Mouse (Mus musculus) forebrain, embryonic 15.5 days (tissue): ENCODE results near the gene Phyhd1. TPM values are rescaled to one million over a fixed set of nuclear protein-coding genes. Genes with fewer than 3 reads are reported as not detected.

Experiments used
- ATAC-seq: fragments of 200-750 bp; cut with Nextera tagmentation; replicated peaks from 2 replicates; pipeline ENCODE4 v1.8.0; 2017; ENCODE audit warnings: mild to moderate bottlenecking, moderate TSS enrichment, moderate library complexity
- H3K27ac ChIP-seq: fragments of 300-500 bp; sonication (generic); replicated peaks from 2 replicates; pipeline ENCODE4 v1.5.1; 2015; ENCODE audit warnings: mild to moderate bottlenecking, inconsistent platforms
- H3K27me3 ChIP-seq: fragments of 300-500 bp; sonication (generic); 2 replicates; pipeline ENCODE4 v1.6.1; 2015; ENCODE audit warnings: inconsistent platforms
- H3K36me3 ChIP-seq: fragments of 300-500 bp; sonication (generic); 2 replicates; pipeline ENCODE4 v1.6.1; 2015; ENCODE audit warnings: mild to moderate bottlenecking, inconsistent platforms
- H3K4me1 ChIP-seq: fragments of 300-500 bp; sonication (generic); 2 replicates; pipeline ENCODE4 v1.6.1; 2015; ENCODE audit warnings: inconsistent platforms
- H3K4me2 ChIP-seq: fragments of 300-500 bp; sonication (generic); replicated peaks from 2 replicates; pipeline ENCODE4 v1.6.1; 2015; ENCODE audit warnings: mild to moderate bottlenecking, inconsistent platforms
- H3K4me3 ChIP-seq: fragments of 300-500 bp; sonication (generic); 2 replicates; pipeline ENCODE4 v1.5.1; 2015; ENCODE audit warnings: mild to moderate bottlenecking, inconsistent platforms
- H3K9ac ChIP-seq: fragments of 300-500 bp; sonication (generic); replicated peaks from 2 replicates; pipeline ENCODE4 v1.6.1; 2015; ENCODE audit warnings: mild to moderate bottlenecking, inconsistent platforms
- H3K9me3 ChIP-seq: fragments of 300-500 bp; sonication (generic); 2 replicates; pipeline ENCODE4 v1.6.1; 2016; ENCODE audit warnings: inconsistent platforms
- WGBS: fragments of 180-500 bp; shearing (Covaris S2); methylation state at CpG from one replicate; pipeline ENCODE4 v1.1.7; 2015; ENCODE audit warnings: mixed read lengths; 5-methylcytosine and 5-hydroxymethylcytosine counted together
- polyA plus RNA-seq: library from polyadenylated mRNA; unstranded; fragments of >200 nt; fragmentation: Nextera tagmentation; extraction: Ambion mirVana; gene quantifications from 2 replicates; pipeline ENCODE4 v1.2.1, GENCODE M21; 2015

The Phyhd1 gene
- polyA plus RNA-seq, 1 experiment from 2014 or later: 8.5 TPM

DNA sequence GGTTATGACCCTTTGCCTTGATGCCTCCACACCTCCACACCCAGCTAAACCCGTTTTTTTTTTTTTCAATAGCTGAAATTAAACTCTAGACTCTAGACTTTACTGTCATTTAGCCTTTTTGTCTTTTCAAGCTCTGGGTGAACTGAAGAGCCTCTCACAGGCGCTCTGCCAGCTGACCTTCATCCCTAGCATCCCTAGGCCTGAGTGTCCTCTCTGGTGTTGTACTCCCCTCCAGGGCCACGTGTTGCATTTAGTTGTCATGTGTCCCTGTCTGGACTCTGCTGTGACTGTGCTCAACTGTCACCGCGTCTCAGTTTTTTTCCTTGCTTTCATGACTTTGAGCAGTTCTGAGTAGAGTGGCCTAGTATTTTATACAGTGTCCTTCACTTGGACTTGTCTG lies 34.0 kb downstream of the Phyhd1 start:
- Histone ChIP-seq H3K4me2 (no peak overlapping the region), H3K4me1 (no peaks in the 10 kb centered on the region), H3K4me3 (no peak overlapping the region), H3K9ac (no peak overlapping the region), H3K27ac (no peak overlapping the region), H3K27me3 (no peaks in the 10 kb centered on the region), H3K9me3 (no peaks in the 10 kb centered on the region), H3K36me3 (peaks cover 78% of the 10 kb centered on the region)
- WGBS: 91% methylated on average over 5 of the region's 5 CpGs
- ATAC-seq: no peak

DNA sequence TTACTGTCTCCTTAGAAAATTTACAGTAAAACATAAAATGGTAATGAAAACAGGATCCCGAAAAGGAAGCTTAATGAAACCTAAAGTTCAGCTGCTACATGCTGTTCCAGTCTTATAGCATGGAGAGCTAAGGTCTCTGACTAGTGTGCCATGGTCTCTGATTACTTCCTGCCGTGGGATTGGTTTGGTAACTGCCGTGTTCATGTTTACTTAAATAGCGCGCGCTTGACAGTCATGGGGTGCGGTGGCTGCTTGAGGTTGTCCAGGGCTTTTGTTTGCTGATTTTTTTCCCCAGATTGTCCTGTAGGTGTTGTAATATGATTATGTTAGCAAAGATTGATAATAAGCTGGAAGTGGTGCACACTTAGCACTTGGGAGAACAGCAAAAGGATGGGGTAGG lies 40.1 kb downstream of the Phyhd1 start:
- ATAC-seq: no peak
- Histone ChIP-seq H3K4me1 (no peaks in the 10 kb centered on the region), H3K4me3 (no peak overlapping the region), H3K4me2 (no peak overlapping the region), H3K9ac (no peak overlapping the region), H3K36me3 (peaks cover 94% of the 10 kb centered on the region), H3K27me3 (no peaks in the 10 kb centered on the region), H3K9me3 (no peaks in the 10 kb centered on the region), H3K27ac (no peak overlapping the region)
- WGBS: 97% methylated on average over 7 of the region's 7 CpGs

GRCm38 (mm10) chr2:30309351-30309750 lies 43.3 kb downstream of the Phyhd1 start:
- H3K9ac ChIP-seq: no peak overlapping the region
- no peaks in the 10 kb centered on the region for H3K9me3 ChIP-seq
- 91% methylated on average over 3 of the region's 3 CpGs for WGBS
- no peak overlapping the region for H3K4me2 ChIP-seq
- no peak for ATAC-seq
- H3K4me3 ChIP-seq: no peak overlapping the region
- peaks cover 94% of the 10 kb centered on the region for H3K36me3 ChIP-seq
- no peaks in the 10 kb centered on the region for H3K4me1 ChIP-seq
- no peaks in the 10 kb centered on the region for H3K27me3 ChIP-seq
- no peak overlapping the region for H3K27ac ChIP-seq

DNA sequence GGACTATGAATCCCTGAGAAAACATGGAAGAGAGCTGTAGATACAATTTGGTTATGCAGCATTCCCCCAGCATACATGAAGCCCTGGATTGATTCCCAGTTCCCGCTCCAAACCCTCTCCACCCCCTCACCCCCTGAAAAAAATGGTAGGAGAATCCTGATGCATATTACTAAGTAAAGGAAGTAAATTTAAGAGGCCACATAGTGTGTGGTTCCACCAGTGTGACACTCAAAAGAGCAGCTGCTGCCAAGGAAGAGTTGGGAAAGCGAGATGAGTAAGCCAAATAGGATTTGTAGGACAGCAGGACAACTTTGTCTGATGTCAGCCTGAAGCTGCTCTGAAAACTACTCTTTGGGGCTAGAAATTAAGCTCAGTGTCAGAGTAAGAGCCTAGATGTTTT lies 45.5 kb downstream of the Phyhd1 start:
- no peak overlapping the region for H3K4me2 ChIP-seq
- WGBS: 88% methylated on average over 2 of the region's 2 CpGs
- ATAC-seq: no peak
- H3K4me3 ChIP-seq: no peak overlapping the region
- H3K9me3 ChIP-seq: no peaks in the 10 kb centered on the region
- no peak overlapping the region for H3K9ac ChIP-seq
- no peak overlapping the region for H3K27ac ChIP-seq
- peaks cover 94% of the 10 kb centered on the region for H3K36me3 ChIP-seq
- H3K4me1 ChIP-seq: no peaks in the 10 kb centered on the region
- H3K27me3 ChIP-seq: no peaks in the 10 kb centered on the region

DNA sequence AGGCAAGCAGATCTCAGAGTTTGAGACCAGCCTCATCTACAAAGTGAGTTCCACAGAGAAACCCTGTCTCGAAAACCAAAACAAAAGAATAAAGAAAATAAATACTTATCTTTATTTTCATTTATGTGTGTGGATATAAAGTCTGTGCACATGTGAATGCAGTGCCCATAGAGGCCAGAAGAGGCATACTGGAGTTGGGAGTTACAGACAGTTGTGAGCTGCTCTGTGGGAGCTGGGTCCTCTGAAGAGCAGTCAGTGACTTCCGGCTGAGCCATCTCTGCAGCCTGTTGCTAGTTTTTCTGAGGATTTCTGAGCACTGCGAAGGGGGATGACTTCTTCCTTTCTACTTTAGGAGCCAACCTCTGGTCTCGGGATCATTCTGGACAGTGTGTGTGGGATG lies 50.1 kb downstream of the Phyhd1 start:
- Histone ChIP-seq H3K4me2 (no peak overlapping the region), H3K4me3 (no peak overlapping the region), H3K27ac (no peak overlapping the region), H3K9ac (no peak overlapping the region), H3K9me3 (no peaks in the 10 kb centered on the region), H3K36me3 (peaks cover 89% of the 10 kb centered on the region), H3K4me1 (no peaks in the 10 kb centered on the region), H3K27me3 (no peaks in the 10 kb centered on the region)
- WGBS: 88% methylated on average over 4 of the region's 4 CpGs
- ATAC-seq: no peak

DNA sequence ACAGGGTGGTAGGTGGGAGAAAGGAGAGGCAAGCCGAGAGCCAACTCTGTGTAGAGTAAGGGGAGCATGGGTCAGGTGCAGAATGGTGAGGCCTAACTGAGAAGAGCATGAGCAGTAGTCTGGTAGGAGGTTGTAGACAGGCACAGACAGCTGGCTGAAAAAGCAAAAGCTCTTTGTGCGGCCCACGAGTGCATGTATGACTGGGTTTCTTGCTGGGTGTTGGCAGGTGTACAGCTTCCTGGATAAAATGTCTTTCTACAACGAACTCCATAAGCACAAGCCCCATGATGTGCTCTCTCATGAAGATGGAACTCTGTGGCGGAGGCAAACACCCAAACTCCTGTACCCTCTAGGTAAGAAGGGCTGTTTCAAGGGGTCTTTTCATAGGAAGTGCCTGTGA lies 51.0 kb downstream of the Phyhd1 start:
- Histone ChIP-seq H3K4me1 (no peaks in the 10 kb centered on the region), H3K4me3 (no peak overlapping the region), H3K36me3 (peaks cover 92% of the 10 kb centered on the region), H3K27me3 (no peaks in the 10 kb centered on the region), H3K27ac (no peak overlapping the region), H3K9me3 (no peaks in the 10 kb centered on the region), H3K4me2 (no peak overlapping the region), H3K9ac (no peak overlapping the region)
- 95% methylated on average over 5 of the region's 5 CpGs for WGBS
- ATAC-seq: no peak

- H3K36me3 ChIP-seq: peaks cover 92% of the 10 kb centered on the region
- no peak overlapping the region for H3K4me2 ChIP-seq
- H3K27ac ChIP-seq: no peak overlapping the region
- H3K9me3 ChIP-seq: no peaks in the 10 kb centered on the region
- no peak overlapping the region for H3K4me3 ChIP-seq
- 92% methylated on average over 4 of the region's 4 CpGs for WGBS
- H3K4me1 ChIP-seq: no peaks in the 10 kb centered on the region
- no peak for ATAC-seq
- no peak overlapping the region for H3K9ac ChIP-seq
- H3K27me3 ChIP-seq: no peaks in the 10 kb centered on the region
Observed at GRCm38 (mm10) chr2:30319260-30319659, 53.3 kb downstream of the Phyhd1 start.

DNA sequence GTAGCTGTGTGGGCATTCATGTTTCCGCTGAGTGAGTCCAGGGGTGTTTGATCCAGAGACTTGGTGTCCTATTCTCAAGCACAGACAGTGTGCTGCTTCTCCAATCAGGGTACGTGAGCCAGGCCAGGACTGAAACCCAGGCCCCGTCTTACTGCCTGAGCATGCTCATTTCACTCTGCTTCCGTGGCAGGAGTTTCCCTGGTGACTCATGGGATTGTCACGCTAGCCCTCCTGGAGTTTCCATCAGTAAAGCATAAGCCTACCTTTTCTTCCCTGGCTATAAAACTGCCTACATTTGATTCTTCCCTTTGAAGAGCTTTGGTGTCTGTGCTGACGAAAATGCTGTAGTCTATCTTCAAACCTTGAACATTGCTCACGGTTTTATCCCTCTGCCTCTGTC lies 57.1 kb downstream of the Phyhd1 start:
- Histone ChIP-seq H3K27me3 (no peaks in the 10 kb centered on the region), H3K4me1 (no peaks in the 10 kb centered on the region), H3K9me3 (no peaks in the 10 kb centered on the region), H3K9ac (no peak overlapping the region), H3K4me2 (no peak overlapping the region), H3K4me3 (no peak overlapping the region), H3K27ac (no peak overlapping the region), H3K36me3 (peaks cover 91% of the 10 kb centered on the region)
- 92% methylated on average over 7 of the region's 7 CpGs for WGBS
- no peak for ATAC-seq

DNA sequence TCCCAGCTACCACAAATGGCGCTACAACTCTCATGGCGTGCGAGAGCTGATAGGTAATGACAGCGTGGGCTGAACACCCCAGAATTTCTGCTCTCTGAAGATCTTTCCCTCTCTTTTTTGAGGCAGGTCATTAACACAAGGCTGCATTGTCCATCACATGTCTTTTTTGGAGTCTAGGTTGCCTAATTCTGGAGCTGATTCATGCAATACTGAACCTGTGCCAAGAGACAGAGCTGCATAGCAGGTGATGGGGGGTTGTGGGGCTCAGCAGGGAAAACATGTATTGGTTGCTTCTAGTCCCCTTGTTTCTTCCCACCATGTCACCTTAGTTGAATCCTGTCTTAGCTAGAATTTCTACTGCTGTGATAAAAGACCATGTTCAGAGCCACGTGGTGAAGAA lies 59.3 kb downstream of the Phyhd1 start:
- no peak overlapping the region for H3K4me3 ChIP-seq
- H3K4me1 ChIP-seq: no peaks in the 10 kb centered on the region
- H3K27me3 ChIP-seq: no peaks in the 10 kb centered on the region
- H3K9me3 ChIP-seq: no peaks in the 10 kb centered on the region
- ATAC-seq: no peak
- no peak overlapping the region for H3K27ac ChIP-seq
- H3K4me2 ChIP-seq: no peak overlapping the region
- WGBS: 96% methylated on average over 5 of the region's 5 CpGs
- H3K9ac ChIP-seq: no peak overlapping the region
- peaks cover 94% of the 10 kb centered on the region for H3K36me3 ChIP-seq

DNA sequence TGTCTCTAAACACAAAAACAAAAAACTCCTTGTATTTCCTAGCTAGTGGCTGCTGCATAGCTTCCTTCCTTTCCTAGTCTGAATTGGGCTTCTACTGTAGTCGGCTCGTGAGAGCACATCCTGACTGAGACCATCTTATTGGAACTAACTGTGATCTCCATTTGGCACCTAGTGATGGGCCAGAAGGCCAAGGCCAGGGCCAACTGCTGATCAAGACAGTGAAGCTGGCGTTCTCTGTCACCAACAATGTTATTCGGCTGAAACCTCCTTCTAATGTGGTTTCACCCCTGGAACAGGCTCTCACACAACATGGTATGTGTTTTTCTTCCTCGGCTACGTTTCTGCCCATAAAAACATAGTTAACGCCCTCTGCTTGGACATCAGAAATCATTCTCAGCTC lies 61.3 kb downstream of the Phyhd1 start:
- Histone ChIP-seq H3K9me3 (no peaks in the 10 kb centered on the region), H3K27me3 (no peaks in the 10 kb centered on the region), H3K4me1 (no peaks in the 10 kb centered on the region), H3K4me2 (no peak overlapping the region), H3K27ac (no peak overlapping the region), H3K36me3 (peaks cover 93% of the 10 kb centered on the region), H3K9ac (no peak overlapping the region), H3K4me3 (no peak overlapping the region)
- 93% methylated on average over 7 of the region's 7 CpGs for WGBS
- ATAC-seq: no peak

DNA sequence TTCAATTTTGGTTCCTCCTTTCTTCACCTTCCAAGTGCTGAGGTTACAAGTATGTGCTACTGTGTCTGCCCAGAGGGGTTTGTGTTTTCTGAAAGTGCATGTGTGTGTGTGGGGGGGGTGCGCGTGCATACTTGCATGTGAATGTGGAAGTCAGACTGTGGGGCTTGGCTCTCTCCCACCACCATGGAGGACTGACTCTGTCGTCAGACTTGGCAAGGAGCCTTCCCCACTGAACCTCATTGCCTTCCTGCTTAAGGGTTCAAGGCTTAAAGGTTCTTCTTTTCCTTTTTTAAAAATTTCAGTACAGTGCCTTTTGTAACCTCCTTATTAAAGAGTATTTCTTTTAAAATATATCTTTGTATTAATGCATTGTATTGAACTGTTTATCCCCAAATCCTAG lies 62.8 kb downstream of the Phyhd1 start:
- H3K9ac ChIP-seq: no peak overlapping the region
- no peaks in the 10 kb centered on the region for H3K27me3 ChIP-seq
- H3K4me3 ChIP-seq: no peak overlapping the region
- no peaks in the 10 kb centered on the region for H3K9me3 ChIP-seq
- ATAC-seq: no peak
- no peak overlapping the region for H3K4me2 ChIP-seq
- no peaks in the 10 kb centered on the region for H3K4me1 ChIP-seq
- H3K36me3 ChIP-seq: peaks cover 93% of the 10 kb centered on the region
- no peak overlapping the region for H3K27ac ChIP-seq
- 88% methylated on average over 3 of the region's 3 CpGs for WGBS
